Mouse (Mus musculus): ENCODE data around the gene Map3k20. TPM values are rescaled to one million over a fixed set of nuclear protein-coding genes. Genes with fewer than 3 reads are reported as not detected.

Gene Map3k20
- total and polyA plus RNA-seq, 2 experiments from 2014 or later: 3.4 to 8.5 TPM

GRCm38 (mm10) chr2:72241714-72242472 lies 43.5 kb upstream of the Map3k20 start:
- 56% methylated on average over 14 of the region's 14 CpGs for WGBS
- DNase-seq (ENCODE audit: low spot score) (no peak), ATAC-seq (ENCODE audit: low FRiP score) (no peak)
- Histone ChIP-seq H3K9ac (replicated peaks; ENCODE audit: low read length, poor library complexity, severe bottlenecking) (no peak overlapping the region), H3K4me1 (ENCODE audit: insufficient read depth, low read length) (no peaks in the 10 kb centered on the region), H3K27ac (ENCODE audit: low read depth, low read length) (no peak overlapping the region), H3K27me3 (ENCODE audit: insufficient read depth, low read length) (peaks cover 2% of the 10 kb centered on the region; the same call in 1 of the 2 replicates), H3K9me3 (ENCODE audit: low read length) (no peaks in the 10 kb centered on the region), H3K4me3 (ENCODE audit: low read depth, low read length) (no peak overlapping the region), H3K4me2 (ENCODE audit: low read depth, low read length, poor library complexity, severe bottlenecking) (no peak overlapping the region), H3K36me3 (ENCODE audit: insufficient read depth, low read length) (0 out of 2 replicates have a peak, but pooled peaks cover 9% of the 10 kb centered on the region)
- TF ChIP-seq CTCF (IDR thresholded peaks at IDR 0.05): no peak

- Histone ChIP-seq H3K36me3 (ENCODE audit: insufficient read depth, low read length) (0 out of 2 replicates have a peak, but pooled peaks cover 9% of the 10 kb centered on the region), H3K27ac (ENCODE audit: low read depth, low read length) (no peak overlapping the region), H3K9me3 (ENCODE audit: low read length) (no peaks in the 10 kb centered on the region), H3K4me2 (ENCODE audit: low read depth, low read length, poor library complexity, severe bottlenecking) (no peak overlapping the region), H3K27me3 (ENCODE audit: insufficient read depth, low read length) (peaks cover 2% of the 10 kb centered on the region; the same call in 1 of the 2 replicates), H3K9ac (replicated peaks; ENCODE audit: low read length, poor library complexity, severe bottlenecking) (no peak overlapping the region), H3K4me1 (ENCODE audit: insufficient read depth, low read length) (no peaks in the 10 kb centered on the region), H3K4me3 (ENCODE audit: low read depth, low read length) (no peak overlapping the region)
- TF ChIP-seq CTCF (IDR thresholded peaks at IDR 0.05): no peak
- DNase-seq (ENCODE audit: low spot score) (no peak), ATAC-seq (ENCODE audit: low FRiP score) (no peak)
- WGBS: 36% methylated on average over 12 of the region's 12 CpGs
These were observed 42.3 kb upstream of the Map3k20 start for GRCm38 (mm10) chr2:72242910-72243675.

- Histone ChIP-seq H3K4me2 (ENCODE audit: low read depth, low read length, poor library complexity, severe bottlenecking) (no peak overlapping the region), H3K4me1 (ENCODE audit: insufficient read depth, low read length) (no peaks in the 10 kb centered on the region), H3K27ac (ENCODE audit: low read depth, low read length) (no peak overlapping the region), H3K9me3 (ENCODE audit: low read length) (no peaks in the 10 kb centered on the region), H3K4me3 (ENCODE audit: low read depth, low read length) (no peak overlapping the region), H3K36me3 (ENCODE audit: insufficient read depth, low read length) (0 out of 2 replicates have a peak, but pooled peaks cover 9% of the 10 kb centered on the region), H3K27me3 (ENCODE audit: insufficient read depth, low read length) (peaks cover 2% of the 10 kb centered on the region; the same call in 1 of the 2 replicates), H3K9ac (replicated peaks; ENCODE audit: low read length, poor library complexity, severe bottlenecking) (no peak overlapping the region)
- no peak for DNase-seq (ENCODE audit: low spot score)
- 65% methylated on average over 4 of the region's 4 CpGs for WGBS
- TF ChIP-seq CTCF (IDR thresholded peaks at IDR 0.05): no peak
- ATAC-seq (ENCODE audit: low FRiP score): no peak
These were observed 39.8 kb upstream of the Map3k20 start for GRCm38 (mm10) chr2:72245631-72246030.

- DNase-seq (ENCODE audit: low spot score) (no peak), ATAC-seq (ENCODE audit: low FRiP score) (no peak)
- Histone ChIP-seq H3K4me3 (ENCODE audit: low read depth, low read length) (no peak overlapping the region), H3K9ac (replicated peaks; ENCODE audit: low read length, poor library complexity, severe bottlenecking) (no peak overlapping the region), H3K4me1 (ENCODE audit: insufficient read depth, low read length) (no peaks in the 10 kb centered on the region), H3K27ac (ENCODE audit: low read depth, low read length) (no peak overlapping the region), H3K9me3 (ENCODE audit: low read length) (no peaks in the 10 kb centered on the region), H3K36me3 (ENCODE audit: insufficient read depth, low read length) (0 out of 2 replicates have a peak, but pooled peaks cover 9% of the 10 kb centered on the region), H3K4me2 (ENCODE audit: low read depth, low read length, poor library complexity, severe bottlenecking) (no peak overlapping the region), H3K27me3 (ENCODE audit: insufficient read depth, low read length) (peaks cover 2% of the 10 kb centered on the region; the same call in 1 of the 2 replicates)
- 88% methylated on average over 11 of the region's 11 CpGs for WGBS
- no peak for TF ChIP-seq CTCF (IDR thresholded peaks at IDR 0.05)
These were observed 39.1 kb upstream of the Map3k20 start for GRCm38 (mm10) chr2:72246376-72246775.

GRCm38 (mm10) chr2:72247819-72248218 lies 37.6 kb upstream of the Map3k20 start:
- Histone ChIP-seq H3K4me2 (ENCODE audit: low read depth, low read length, poor library complexity, severe bottlenecking) (no peak overlapping the region), H3K9ac (replicated peaks; ENCODE audit: low read length, poor library complexity, severe bottlenecking) (no peak overlapping the region), H3K4me3 (ENCODE audit: low read depth, low read length) (no peak overlapping the region), H3K36me3 (ENCODE audit: insufficient read depth, low read length) (0 out of 2 replicates have a peak, but pooled peaks cover 7% of the 10 kb centered on the region), H3K27ac (ENCODE audit: low read depth, low read length) (no peak overlapping the region), H3K27me3 (ENCODE audit: insufficient read depth, low read length) (no peaks in the 10 kb centered on the region), H3K9me3 (ENCODE audit: low read length) (no peaks in the 10 kb centered on the region), H3K4me1 (ENCODE audit: insufficient read depth, low read length) (no peaks in the 10 kb centered on the region)
- WGBS: 92% methylated on average over 6 of the region's 6 CpGs
- DNase-seq (ENCODE audit: low spot score) (no peak), ATAC-seq (ENCODE audit: low FRiP score) (no peak)
- no peak for TF ChIP-seq CTCF (IDR thresholded peaks at IDR 0.05)
